Mouse (Mus musculus) v-Abl transformed pro-B cells (cell line): Measurements from ENCODE around the gene Gm10447.
"Not testable (repeated sequence)": the region's sequence is repeated elsewhere in the genome, so short reads cannot be mapped to it uniquely, and the experiment has no call there.

Source experiments
- in situ Hi-C, 2 experiments: fragments of 400-800 bp; cut with MboI; formaldehyde crosslinking; loops; one replicate each; pipeline ENCODE4 v1.15.1; 2025; ENCODE audit not compliant: unreplicated experiment in 2 of 2

Gm10447 gene

GRCm38 (mm10) chr11:53448529-53448928, 8.4 kb downstream of the Gm10447 start:
- in situ Hi-C loops: no loop called here

GRCm38 (mm10) chr11:53447996-53448395, 8.9 kb downstream of the Gm10447 start:
- in situ Hi-C loops: no loop called here

DNA sequence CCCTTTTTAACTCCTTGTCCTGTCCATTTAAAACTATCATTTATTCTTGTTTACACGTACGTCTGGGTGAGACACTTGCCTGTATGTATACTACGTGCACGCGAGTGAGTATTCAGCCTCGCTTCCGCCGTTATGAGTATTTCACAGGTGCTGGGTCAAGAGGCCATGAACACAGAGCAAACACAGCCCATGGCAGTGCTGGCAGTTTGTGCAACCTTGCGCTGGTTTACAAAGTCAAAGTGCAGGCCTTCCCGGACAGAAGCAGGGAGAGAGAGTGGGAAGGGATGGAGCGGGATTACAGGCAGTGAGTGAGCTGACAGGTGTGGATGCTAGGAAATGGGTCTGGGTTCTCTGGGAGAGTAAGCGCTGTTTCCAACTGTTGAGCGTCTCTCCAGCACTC, 10.7 kb downstream of the Gm10447 start:
- in situ Hi-C loops: no loop called here

GRCm38 (mm10) chr11:53445562-53445961, 11.3 kb downstream of the Gm10447 start:
- in situ Hi-C loops: no loop called here

DNA sequence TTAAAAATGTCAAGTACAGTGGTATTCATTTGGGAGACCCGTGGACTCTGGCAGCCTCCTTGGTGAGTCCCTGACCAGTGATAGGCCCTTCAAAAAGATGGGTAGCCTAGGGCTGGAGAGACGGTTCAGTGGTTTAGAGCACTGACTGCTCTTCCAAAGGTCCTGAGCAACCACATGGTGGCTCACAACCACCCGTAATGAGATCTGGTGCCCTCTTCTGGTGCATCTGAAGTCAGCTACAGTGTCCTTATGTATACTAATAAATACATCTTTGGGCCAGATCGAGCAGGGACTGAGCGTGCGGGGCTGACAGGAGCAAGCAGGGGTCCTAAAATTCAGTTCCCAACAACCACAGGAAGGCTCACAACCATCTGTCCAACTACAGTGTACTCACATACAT, 13.0 kb downstream of the Gm10447 start:
- in situ Hi-C loops: no loop called here

- in situ Hi-C loops: no loop called here
Observed at GRCm38 (mm10) chr11:53441921-53442320, 15.0 kb downstream of the Gm10447 start.

- in situ Hi-C loops: no loop called here
Observed at GRCm38 (mm10) chr11:53436338-53436737, 20.6 kb downstream of the Gm10447 start.

- in situ Hi-C loops: no loop called here
Observed at GRCm38 (mm10) chr11:53435504-53435903, 21.4 kb downstream of the Gm10447 start.

- in situ Hi-C loops: no loop called here
Observed at GRCm38 (mm10) chr11:53433057-53433456, 23.9 kb downstream of the Gm10447 start.

DNA sequence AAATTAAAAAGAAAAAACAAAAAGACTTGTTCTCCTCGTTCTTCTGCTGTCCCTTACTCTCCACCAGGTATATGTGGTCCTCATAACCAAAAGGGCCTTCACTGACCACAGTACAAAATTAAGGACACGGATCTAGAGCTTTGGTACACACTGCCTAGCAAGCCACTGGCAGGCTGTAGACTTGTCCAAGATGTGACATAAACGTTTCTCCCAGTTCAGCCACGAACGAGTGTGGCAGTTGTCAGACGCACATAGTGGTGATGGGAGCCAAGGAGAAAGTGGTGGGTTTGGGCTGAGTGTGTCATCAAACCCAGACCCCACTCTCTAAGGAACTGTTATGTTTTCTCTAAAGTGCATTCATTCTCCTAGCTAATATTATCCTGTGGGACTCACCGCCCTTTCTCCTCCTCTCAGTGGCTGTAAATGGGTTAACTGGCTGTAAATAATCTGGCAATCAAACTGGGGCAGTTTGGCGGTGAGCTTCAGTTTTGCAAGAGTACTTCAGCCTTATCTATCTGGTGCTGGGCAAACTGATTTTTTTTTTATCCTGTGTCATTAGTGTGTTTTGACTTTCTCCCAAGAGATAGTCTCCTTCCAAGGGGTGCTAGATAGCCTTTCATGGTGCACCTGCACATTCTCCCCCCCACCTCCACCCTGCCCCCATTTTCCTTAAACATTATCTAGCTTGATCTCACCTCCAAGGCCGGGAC, 25.4 kb downstream of the Gm10447 start:
- in situ Hi-C loops: no loop called here

DNA sequence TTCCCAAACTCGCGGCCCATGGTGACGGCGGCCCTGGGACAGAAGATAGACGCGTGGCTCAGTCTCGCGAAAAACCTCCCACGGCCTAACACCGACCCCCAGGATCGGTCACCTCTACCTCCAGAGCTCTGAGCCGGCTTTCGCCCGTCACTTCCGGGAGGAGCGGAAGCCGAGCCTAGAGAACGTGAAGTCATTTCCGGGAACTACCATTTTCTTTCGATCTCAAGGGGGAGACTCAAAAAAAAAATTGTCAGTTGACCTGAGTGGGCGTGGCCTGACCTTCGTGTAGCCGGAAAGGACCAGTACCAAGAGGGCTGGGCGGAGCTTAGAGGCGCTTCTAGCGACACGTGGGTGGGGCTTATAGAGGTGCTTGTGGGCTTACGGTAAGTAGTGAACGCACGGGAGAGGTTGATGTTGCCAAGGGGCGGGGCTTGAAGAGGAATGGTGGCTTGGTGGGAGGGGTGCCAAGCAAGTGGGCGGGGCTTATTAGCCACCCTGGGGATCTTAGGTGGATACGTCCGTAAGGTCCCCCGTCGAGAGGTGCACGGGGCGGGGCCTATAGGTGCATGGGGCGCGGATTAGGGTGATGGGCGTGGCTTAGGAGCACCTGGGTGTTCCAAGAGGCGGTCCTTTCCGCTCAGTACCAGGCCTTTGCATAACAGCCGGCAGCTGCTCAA, 26.1 kb downstream of the Gm10447 start, which contains the start of the genes Uqcrq and Gdf9:
Uqcrq (minus strand) TSS at position 162 of the 677 bp plus-strand sequence.
Gdf9 (plus strand) TSS at position 354 of the 677 bp plus-strand sequence.
- in situ Hi-C loops: no loop called here

DNA sequence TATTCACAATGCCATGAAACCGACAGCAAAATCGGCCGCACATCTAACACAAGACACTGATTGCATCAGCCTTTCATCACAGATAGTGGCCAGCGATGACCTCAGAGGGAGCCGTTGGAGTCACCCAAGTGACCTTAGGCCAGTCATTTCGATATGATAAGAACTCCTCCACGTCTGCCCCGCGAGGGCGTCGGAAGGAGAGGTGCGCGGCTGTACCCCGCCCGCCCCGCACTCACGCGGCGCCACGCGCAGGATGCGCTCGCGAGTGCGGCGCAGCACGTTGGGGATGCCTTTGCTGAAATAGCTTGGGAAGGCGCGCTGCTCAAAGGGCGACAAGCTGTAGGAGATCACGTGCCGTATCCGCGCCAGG, 26.6 kb downstream of the Gm10447 start:
- in situ Hi-C loops: no loop called here

- in situ Hi-C loops: no loop called here
Observed at GRCm38 (mm10) chr11:53429182-53429581, 27.7 kb downstream of the Gm10447 start.

DNA sequence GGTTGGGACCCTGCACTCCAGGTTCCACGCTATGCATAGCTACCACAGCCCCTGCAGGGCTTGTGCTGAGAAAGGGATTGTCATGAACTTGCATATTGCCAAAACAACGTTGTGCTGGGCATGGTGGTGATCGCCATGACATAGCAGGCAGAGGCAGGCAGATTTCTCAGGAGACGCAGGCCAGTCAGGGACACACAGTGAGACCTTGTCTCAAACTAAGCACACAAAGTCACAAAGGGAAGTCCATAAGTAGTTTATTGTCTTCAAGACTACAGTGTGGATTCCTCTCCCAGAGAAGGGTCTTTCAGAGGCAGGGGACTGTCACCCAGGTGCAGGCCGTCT, 28.2 kb downstream of the Gm10447 start:
- in situ Hi-C loops: no loop called here

DNA sequence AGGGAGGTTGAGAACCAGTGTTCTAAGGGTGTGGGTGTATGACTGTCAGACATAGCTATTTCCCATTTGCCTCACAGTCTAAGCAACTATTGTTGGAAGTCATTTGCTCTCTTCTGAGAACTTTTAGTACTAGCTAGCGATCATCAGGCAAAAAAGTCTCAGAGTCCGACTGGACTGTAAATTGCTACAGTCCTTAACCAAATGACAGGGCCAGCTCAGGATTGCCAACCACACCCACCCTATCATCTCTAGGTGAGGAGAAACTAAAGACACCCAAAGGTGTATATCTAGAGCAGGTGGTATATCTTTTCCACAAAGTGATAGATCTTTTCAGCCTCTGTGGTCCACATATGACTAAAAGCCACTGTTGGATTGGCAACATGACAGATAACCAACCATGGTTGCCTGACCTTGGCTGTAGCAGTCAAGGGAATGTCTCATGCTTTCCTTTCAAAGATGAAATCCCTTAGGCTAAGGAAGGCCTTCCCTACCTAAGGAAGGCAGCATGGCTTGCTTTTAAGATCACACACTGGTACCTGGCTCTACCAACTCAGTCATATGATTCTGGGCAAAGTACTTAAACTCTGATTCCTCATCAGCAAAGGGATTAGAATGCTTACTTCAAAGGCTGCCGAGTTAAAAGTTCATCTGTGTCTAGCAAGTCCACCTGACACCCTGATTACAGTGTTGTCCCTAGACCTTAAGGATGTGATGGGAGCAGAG, 28.8 kb downstream of the Gm10447 start:
- in situ Hi-C loops: no loop called here

- in situ Hi-C loops: not testable (repeated sequence)
Observed at GRCm38 (mm10) chr11:53426914-53427313, 30.0 kb downstream of the Gm10447 start.

- in situ Hi-C loops: no loop called here
Observed at GRCm38 (mm10) chr11:53425711-53426255, 31.1 kb downstream of the Gm10447 start.

GRCm38 (mm10) chr11:53425251-53425650, 31.7 kb downstream of the Gm10447 start:
- in situ Hi-C loops: no loop called here

DNA sequence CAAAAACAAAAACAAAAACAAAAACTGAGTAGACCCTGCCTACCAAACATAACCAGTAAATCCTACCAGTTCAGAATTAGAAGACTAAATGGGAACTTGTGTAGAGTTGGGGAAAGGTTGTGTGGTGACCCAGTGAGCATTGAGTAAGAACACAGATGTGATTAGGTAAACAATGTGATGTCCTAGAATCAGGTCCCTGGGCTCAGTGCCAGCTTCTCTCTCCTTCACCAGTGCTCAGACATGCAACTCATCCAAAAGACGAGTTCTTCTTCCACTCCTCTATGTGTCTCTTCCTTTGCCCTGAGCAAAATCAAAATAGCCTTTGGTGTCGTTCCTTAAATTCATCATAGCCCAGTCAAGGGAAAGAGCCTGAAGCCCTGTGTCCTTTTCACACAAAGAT, 32.1 kb downstream of the Gm10447 start:
- in situ Hi-C loops: loop anchor here in 1 of 2 experiments (5.0 to 25.0 kb wide), 2 partner anchors 38 to 1013 kb away; no protein-coding TSS in a partner anchor

GRCm38 (mm10) chr11:53423036-53423435, 33.9 kb downstream of the Gm10447 start, which contains the start of gene Leap2:
TSS of gene Leap2 (minus strand) at chr11:53423170.
- in situ Hi-C loops: loop anchor here in 1 of 2 experiments (5.0 to 25.0 kb wide), 2 partner anchors 36 to 1011 kb away; no protein-coding TSS in a partner anchor

DNA sequence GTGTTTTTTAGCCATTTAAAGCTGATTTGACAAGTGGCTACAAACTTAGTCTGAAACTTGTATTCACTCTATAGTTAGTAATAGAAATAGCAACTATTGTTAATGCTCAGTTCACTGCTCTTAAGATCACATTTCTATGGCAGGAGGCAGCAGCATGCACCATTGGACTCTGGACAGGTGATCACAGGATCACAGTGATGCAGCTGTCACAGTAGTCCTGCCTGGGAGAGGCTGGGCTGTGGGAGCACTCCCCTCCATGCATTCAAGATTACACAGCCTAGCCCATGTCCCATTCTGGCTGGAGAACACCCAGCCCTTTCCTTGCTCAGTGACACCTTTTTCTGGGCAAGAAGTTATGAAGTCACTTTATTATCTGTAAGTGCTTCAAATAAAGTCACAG, 38.9 kb downstream of the Gm10447 start:
- in situ Hi-C loops: loop anchor here in 1 of 2 experiments (10.0 to 25.0 kb wide), 2 partner anchors 1006 to 1713 kb away; no protein-coding TSS in a partner anchor
